Mouse (Mus musculus) forebrain, embryonic 11.5 days (tissue): ENCODE data around the gene Vmn2r87. TPM values are rescaled to one million over a fixed set of nuclear protein-coding genes. Genes with fewer than 3 reads are reported as not detected.
"Not testable (repeated sequence)": the region's sequence is repeated elsewhere in the genome, so short reads cannot be mapped to it uniquely, and the experiment has no call there.

ENCODE experiments used
- ATAC-seq: fragments of 200-750 bp; cut with Nextera tagmentation; replicated peaks from 2 replicates; pipeline ENCODE4 v1.8.0; 2017; ENCODE audit warnings: moderate TSS enrichment; ENCODE audit not compliant: low FRiP score
- DNase-seq: peaks from one replicate; pipeline ENCODE4 v3.0.0-alpha.2; 2017; ENCODE audit warnings: low spot score
- H3K27ac ChIP-seq: fragments of 300-500 bp; sonication (generic); 2 replicates; pipeline ENCODE4 v1.5.1; 2014; ENCODE audit warnings: low read depth, low read length
- H3K27me3 ChIP-seq: fragments of 300-500 bp; sonication (generic); 2 replicates; pipeline ENCODE4 v1.6.1; 2014; ENCODE audit warnings: mild to moderate bottlenecking, low read length, mixed read lengths; ENCODE audit not compliant: control insufficient read depth, insufficient read depth
- H3K36me3 ChIP-seq: fragments of 300-500 bp; sonication (generic); 2 replicates; pipeline ENCODE4 v1.6.1; 2014; ENCODE audit warnings: mild to moderate bottlenecking, low read length, moderate library complexity, mixed read lengths; ENCODE audit not compliant: control insufficient read depth, insufficient read depth
- H3K4me1 ChIP-seq: fragments of 300-500 bp; sonication (generic); replicated peaks from 2 replicates; pipeline ENCODE4 v1.6.1; 2014; ENCODE audit warnings: low read length, mixed read lengths; ENCODE audit not compliant: control insufficient read depth, insufficient read depth
- H3K4me2 ChIP-seq: fragments of 300-500 bp; sonication (generic); 2 replicates; pipeline ENCODE4 v1.6.1; 2014; ENCODE audit warnings: low read depth, mild to moderate bottlenecking, low read length, moderate library complexity, mixed read lengths; ENCODE audit not compliant: severe bottlenecking
- H3K4me3 ChIP-seq: fragments of 300-500 bp; sonication (generic); 2 replicates; pipeline ENCODE4 v1.5.1; 2014; ENCODE audit warnings: low read depth, low read length
- H3K9ac ChIP-seq: fragments of 300-500 bp; sonication (generic); 2 replicates; pipeline ENCODE4 v1.6.1; 2014; ENCODE audit warnings: low read length
- H3K9me3 ChIP-seq: fragments of 300-500 bp; sonication (generic); 2 replicates; pipeline ENCODE4 v1.6.1; 2016; ENCODE audit warnings: low read length, mixed read lengths; ENCODE audit not compliant: control insufficient read depth
- WGBS: fragments of 180-500 bp; shearing (Covaris S2); extraction: QIAGEN DNeasy Blood & Tissue Kit; methylation state at CpG from one replicate; pipeline ENCODE4 v1.1.7; 2014; 5-methylcytosine and 5-hydroxymethylcytosine counted together
- polyA plus RNA-seq: library from polyadenylated mRNA; unstranded; fragments of >200 nt; fragmentation: Nextera tagmentation; extraction: Ambion mirVana; gene quantifications from 2 replicates; pipeline ENCODE4 v1.2.1, GENCODE M21; 2014

The Vmn2r87 gene
- polyA plus RNA-seq, result not detected in 2 replicates

DNA sequence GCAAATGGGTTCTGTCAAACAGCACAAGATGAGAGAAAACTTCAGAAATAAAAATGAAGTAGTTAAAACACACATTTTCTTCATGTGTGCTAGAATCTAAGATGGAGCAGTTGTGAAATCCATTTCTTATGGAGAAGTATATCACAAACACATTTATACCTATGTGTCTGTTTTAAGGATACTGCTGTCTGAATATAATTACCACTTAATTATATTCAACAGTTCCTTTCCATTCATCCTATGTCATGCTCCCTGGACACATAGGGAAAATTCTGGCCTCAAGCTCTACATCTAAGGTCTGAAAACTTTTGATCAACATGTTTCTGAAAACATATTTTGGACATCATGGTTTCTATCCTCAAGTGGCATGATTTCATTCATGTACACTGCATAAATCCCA, at the start of gene Vmn2r87:
TSS of gene Vmn2r87 (minus strand) at position 101 of the 400 bp plus-strand sequence.
- no peak within 1 kb of the TSS for H3K4me2 ChIP-seq
- no peak within 1 kb of the TSS for H3K27ac ChIP-seq
- no peaks in the 10 kb centered on the region for H3K27me3 ChIP-seq
- H3K4me1 ChIP-seq, result no peaks in the 10 kb centered on the region
- ATAC-seq (no peak), DNase-seq (no peak)
- no peak within 1 kb of the TSS for H3K9ac ChIP-seq
- H3K4me3 ChIP-seq, result no peak within 1 kb of the TSS
- no peaks in the 10 kb centered on the region for H3K9me3 ChIP-seq
- no peaks in the 10 kb centered on the region for H3K36me3 ChIP-seq

DNA sequence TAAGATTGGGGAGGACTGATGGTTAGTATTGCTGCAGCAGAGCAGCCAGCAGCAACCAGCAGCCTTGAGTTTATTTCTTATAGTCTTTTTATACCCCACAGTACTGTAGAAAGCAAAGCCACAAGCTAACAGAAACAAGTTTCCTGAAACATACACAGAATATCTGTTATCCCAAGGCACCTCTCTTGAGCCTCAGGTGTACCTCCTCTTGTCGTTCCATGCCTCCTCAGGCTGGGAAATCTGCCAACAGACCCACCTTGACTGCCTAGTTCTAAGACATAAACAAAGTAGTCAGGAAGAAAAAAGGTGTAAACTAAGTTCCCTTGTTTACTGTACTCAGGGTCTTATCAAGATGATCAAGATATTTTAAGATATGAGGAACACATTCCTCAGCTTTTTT, 47.1 kb upstream of the Vmn2r87 start:
- H3K4me3 ChIP-seq, DNase-seq, H3K9ac ChIP-seq, H3K4me1 ChIP-seq, H3K9me3 ChIP-seq, H3K4me2 ChIP-seq, H3K36me3 ChIP-seq, ATAC-seq, H3K27me3 ChIP-seq, H3K27ac ChIP-seq: not testable (repeated sequence)
- 64% methylated on average over 1 of the region's 1 CpGs for WGBS

DNA sequence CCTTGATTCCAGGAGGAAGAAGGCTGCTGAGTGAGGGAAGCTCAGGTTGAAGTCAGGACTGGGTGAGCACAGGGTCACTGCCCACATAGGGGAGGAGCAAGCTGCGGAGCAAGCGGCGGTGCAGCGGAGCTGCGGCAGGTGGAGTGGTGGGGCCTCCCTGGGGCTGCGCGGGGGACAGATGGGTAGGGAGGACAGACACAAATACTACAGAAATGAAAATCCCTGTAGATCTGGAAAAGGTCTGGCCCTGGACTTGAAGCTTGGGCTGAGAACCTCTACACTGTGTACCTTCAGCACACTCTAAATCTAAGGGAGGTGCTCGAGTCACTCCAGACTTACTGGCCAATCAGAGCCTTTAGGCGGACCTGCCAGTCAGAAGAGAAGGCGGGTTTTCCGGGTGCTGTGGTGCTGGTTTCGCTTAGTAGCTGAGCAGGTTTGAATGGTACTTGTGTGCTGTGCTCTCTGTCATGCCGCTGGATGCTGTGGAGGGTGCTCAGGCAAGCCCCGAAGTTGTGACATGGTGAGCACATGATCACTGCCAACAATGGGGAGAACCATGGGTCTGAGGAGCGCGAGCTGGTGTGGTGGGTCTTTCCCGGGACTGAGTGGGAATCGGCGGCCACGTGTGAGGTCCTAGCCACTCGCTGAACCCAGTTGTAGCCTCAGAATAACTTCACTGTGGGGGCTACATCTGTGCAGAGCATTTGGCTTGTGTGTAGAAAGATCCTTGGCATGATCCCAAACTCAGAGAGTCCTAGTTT, 44.9 kb upstream of the Vmn2r87 start:
- 3% methylated on average over 20 of the region's 21 CpGs for WGBS
- not testable (repeated sequence) for H3K27me3 ChIP-seq, H3K9me3 ChIP-seq, H3K27ac ChIP-seq, H3K36me3 ChIP-seq, H3K4me1 ChIP-seq
- Histone ChIP-seq H3K4me2 (peak overlapping the region; percentile 65), H3K9ac (peak overlapping the region; percentile 66), H3K4me3 (peak overlapping the region; percentile 48)
- DNase-seq, result peak; percentile 81
- ATAC-seq, result peak; percentile 98

DNA sequence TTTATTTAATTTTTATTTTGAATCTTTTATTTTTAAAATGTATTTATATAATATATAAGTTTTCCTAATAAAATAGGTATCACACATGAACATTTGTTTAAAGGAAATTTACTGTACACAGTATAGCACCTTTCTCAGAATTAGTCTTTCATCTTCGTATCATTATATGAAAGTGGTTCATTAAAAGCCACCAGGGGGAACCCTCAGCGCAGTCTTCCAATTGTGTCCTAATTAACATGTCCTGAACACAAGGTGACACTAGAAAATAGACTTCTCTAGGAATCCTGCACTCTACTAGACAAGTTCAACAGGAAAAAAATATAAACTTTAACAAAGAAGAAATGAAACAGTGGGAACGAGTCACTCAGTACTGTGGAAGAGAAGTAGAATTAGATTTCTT, 38.9 kb upstream of the Vmn2r87 start:
- Histone ChIP-seq H3K4me1 (no peaks in the 10 kb centered on the region), H3K27ac (no peak overlapping the region), H3K4me2 (no peak overlapping the region), H3K9ac (no peak overlapping the region), H3K27me3 (no peaks in the 10 kb centered on the region), H3K36me3 (no peaks in the 10 kb centered on the region), H3K4me3 (no peak overlapping the region), H3K9me3 (no peaks in the 10 kb centered on the region)
- ATAC-seq (no peak), DNase-seq (no peak)
- 71% methylated on average over 3 of the region's 3 CpGs for WGBS

DNA sequence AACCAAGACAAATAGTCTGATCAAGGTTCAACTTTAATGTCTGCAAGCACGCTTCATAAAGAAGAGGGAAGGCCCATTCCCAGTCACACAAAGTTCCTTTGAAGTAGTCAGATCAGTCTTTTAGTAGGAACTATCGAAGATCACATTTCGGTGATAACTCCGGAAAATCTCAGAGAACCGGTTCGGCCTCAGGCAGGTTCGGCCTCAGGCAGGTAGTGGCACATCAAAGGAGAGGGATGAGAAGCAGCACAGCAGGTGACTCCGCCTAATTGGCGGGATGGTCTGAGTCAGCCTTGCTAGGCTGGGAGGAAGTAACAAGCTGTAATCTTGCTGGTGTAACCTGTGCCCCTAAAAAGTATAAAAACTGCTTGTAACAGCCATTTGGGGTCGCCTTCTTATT, 30.7 kb upstream of the Vmn2r87 start:
- WGBS, result 60% methylated on average over 10 of the region's 10 CpGs
- Histone ChIP-seq H3K4me2 (no peak overlapping the region), H3K9ac (no peak overlapping the region), H3K27me3 (no peaks in the 10 kb centered on the region), H3K9me3 (no peaks in the 10 kb centered on the region), H3K4me1 (no peaks in the 10 kb centered on the region), H3K27ac (no peak overlapping the region), H3K36me3 (no peaks in the 10 kb centered on the region), H3K4me3 (no peak overlapping the region)
- ATAC-seq (no peak), DNase-seq (no peak)

DNA sequence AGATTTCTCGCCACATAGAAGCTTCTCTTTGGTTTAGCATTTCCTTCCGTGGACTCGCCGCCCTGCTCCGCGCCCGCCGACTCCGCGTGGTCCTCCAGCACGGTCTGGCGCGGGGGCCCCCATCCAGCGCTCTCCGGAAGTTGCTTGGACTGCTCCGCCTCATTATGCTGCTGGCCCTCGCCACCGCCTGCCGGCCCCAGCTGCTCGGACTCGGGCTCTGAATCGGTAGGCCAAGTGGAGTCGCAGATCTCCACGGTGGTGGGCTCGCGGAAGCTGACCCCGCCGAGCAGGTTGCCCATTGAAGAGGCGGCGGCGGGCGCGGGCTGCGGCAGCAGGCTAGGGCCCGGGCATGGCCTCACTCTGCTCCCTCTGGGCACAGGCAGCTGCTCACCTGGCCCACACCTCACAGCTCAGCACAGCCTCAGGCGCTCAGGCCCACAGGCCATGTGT, 26.9 kb downstream of the Vmn2r87 start:
- no peak overlapping the region for H3K27ac ChIP-seq
- peak overlapping the region; percentile 69 for H3K9ac ChIP-seq
- H3K27me3 ChIP-seq, result no peaks in the 10 kb centered on the region
- peak overlapping the region; percentile 65 for H3K4me2 ChIP-seq
- H3K9me3 ChIP-seq, result no peaks in the 10 kb centered on the region
- 3% methylated on average over 32 of the region's 36 CpGs for WGBS
- H3K4me3 ChIP-seq, result peak overlapping the region; percentile 37
- no peaks in the 10 kb centered on the region for H3K4me1 ChIP-seq
- H3K36me3 ChIP-seq, result no peaks in the 10 kb centered on the region
- ATAC-seq, result peak; percentile 99
- peak; percentile 84 for DNase-seq

DNA sequence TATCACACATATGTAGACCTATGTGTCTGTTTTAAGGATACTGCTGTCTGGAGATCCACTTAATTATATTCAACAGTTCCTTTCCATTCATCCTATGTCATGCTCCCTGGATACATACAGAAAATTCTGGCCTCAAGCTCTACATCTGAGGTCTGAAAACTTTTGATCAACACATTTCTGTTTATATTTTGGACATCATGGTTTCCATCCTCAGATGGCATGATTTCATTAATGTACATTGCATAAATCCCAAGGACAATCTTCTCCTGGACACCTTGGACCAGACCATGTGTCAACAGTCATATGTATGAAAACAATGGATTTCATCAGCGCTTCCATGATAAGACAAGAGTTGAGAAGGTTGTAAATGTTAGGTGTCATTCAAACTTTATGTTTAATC, 41.2 kb downstream of the Vmn2r87 start, which contains the start of gene Vmn2r86:
TSS of gene Vmn2r86 (minus strand) at position 101 of the 400 bp plus-strand sequence.
- not testable (repeated sequence) for H3K9me3 ChIP-seq, H3K9ac ChIP-seq, H3K4me2 ChIP-seq, H3K27ac ChIP-seq, H3K4me3 ChIP-seq, ATAC-seq, H3K36me3 ChIP-seq, DNase-seq, H3K27me3 ChIP-seq, H3K4me1 ChIP-seq
- 93% methylated on average over 1 of the region's 1 CpGs for WGBS

DNA sequence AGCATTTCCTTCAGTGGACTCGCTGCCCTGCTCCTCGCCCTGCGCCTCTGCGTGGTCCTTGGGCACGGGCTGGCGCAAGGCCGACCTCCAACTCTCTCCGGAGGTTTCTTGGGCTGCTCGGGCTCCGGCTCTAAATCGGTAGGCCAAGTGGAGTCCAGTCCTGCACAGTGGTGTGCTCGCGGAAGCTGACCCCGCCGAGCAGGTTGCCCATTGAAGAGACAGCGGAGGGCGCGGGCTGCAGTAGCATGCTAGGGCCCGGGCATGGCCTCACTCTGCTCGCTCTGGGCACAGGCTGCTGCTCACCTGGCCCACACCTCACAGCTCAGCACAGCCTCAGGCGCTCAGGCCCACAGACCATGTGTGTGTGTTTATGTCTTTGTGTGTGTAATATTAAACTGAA, 52.4 kb downstream of the Vmn2r87 start:
- ATAC-seq, result peak; percentile 67
- WGBS, result 93% methylated on average over 21 of the region's 21 CpGs
- H3K27me3 ChIP-seq, result no peaks in the 10 kb centered on the region
- no peak overlapping the region for H3K27ac ChIP-seq
- H3K4me1 ChIP-seq, result no peaks in the 10 kb centered on the region
- no peaks in the 10 kb centered on the region for H3K9me3 ChIP-seq
- H3K4me2 ChIP-seq, result no peak overlapping the region
- no peak overlapping the region for H3K9ac ChIP-seq
- no peaks in the 10 kb centered on the region for H3K36me3 ChIP-seq
- DNase-seq, result no peak
- H3K4me3 ChIP-seq, result no peak overlapping the region
